Mouse (Mus musculus) liver, embryonic 15.5 days (tissue): ENCODE data around the gene Smad6. TPM values are rescaled to one million over a fixed set of nuclear protein-coding genes. Genes with fewer than 3 reads are reported as not detected.
A peak's percentile ranks its signal among the peaks of the same experiment; 100 is the strongest.

ENCODE experiments used
- ATAC-seq: fragments of 200-750 bp; cut with Nextera tagmentation; 2 replicates; pipeline ENCODE4 v1.8.0; 2017; ENCODE audit warnings: moderate number of reproducible peaks, mild to moderate bottlenecking, moderate library complexity; ENCODE audit not compliant: insufficient read depth
- H3K27ac ChIP-seq: fragments of 300-500 bp; sonication (generic); replicated peaks from 2 replicates; pipeline ENCODE4 v1.5.1; 2015; ENCODE audit warnings: mild to moderate bottlenecking, inconsistent platforms
- H3K27me3 ChIP-seq: fragments of 300-500 bp; sonication (generic); 2 replicates; pipeline ENCODE4 v1.6.1; 2015; ENCODE audit warnings: mild to moderate bottlenecking, inconsistent platforms
- H3K36me3 ChIP-seq: fragments of 300-500 bp; sonication (generic); replicated peaks from 2 replicates; pipeline ENCODE4 v1.6.1; 2015; ENCODE audit warnings: moderate library complexity, mild to moderate bottlenecking, inconsistent platforms
- H3K4me1 ChIP-seq: fragments of 300-500 bp; sonication (generic); replicated peaks from 2 replicates; pipeline ENCODE4 v1.6.1; 2015; ENCODE audit warnings: inconsistent platforms
- H3K4me2 ChIP-seq: fragments of 300-500 bp; sonication (generic); 2 replicates; pipeline ENCODE4 v1.6.1; 2015; ENCODE audit warnings: moderate library complexity, mild to moderate bottlenecking, inconsistent platforms
- H3K4me3 ChIP-seq: fragments of 300-500 bp; sonication (generic); replicated peaks from 2 replicates; pipeline ENCODE4 v1.5.1; 2015; ENCODE audit warnings: mild to moderate bottlenecking, inconsistent platforms
- H3K9ac ChIP-seq: fragments of 300-500 bp; sonication (generic); 2 replicates; pipeline ENCODE4 v1.6.1; 2015; ENCODE audit warnings: moderate library complexity, mild to moderate bottlenecking, inconsistent platforms
- H3K9me3 ChIP-seq: fragments of 300-500 bp; sonication (generic); replicated peaks from 2 replicates; pipeline ENCODE4 v1.6.1; 2016; ENCODE audit warnings: inconsistent platforms
- WGBS: fragments of 180-500 bp; shearing (Covaris S2); methylation state at CpG from one replicate; pipeline ENCODE4 v1.1.7; 2015; ENCODE audit warnings: mixed read lengths; ENCODE audit not compliant: insufficient replicate concordance; 5-methylcytosine and 5-hydroxymethylcytosine counted together
- polyA plus RNA-seq: library from polyadenylated mRNA; unstranded; fragments of >200 nt; fragmentation: Nextera tagmentation; extraction: Ambion mirVana; gene quantifications from 2 replicates; pipeline ENCODE4 v1.2.1, GENCODE M21; 2015

Smad6 gene
- polyA plus RNA-seq, 1 experiment from 2014 or later, result 2.3 TPM

GRCm38 (mm10) chr9:64002981-64003380 is 18.9 kb downstream of the Smad6 start:
- 44% methylated on average over 7 of the region's 7 CpGs for WGBS
- no peak for ATAC-seq
- no peak overlapping the region for H3K27ac ChIP-seq
- H3K4me3 ChIP-seq, result no peak overlapping the region
- H3K36me3 ChIP-seq, result peaks cover 4% of the 10 kb centered on the region; the same call in 1 of the 2 replicates
- peaks cover 18% of the 10 kb centered on the region for H3K4me1 ChIP-seq
- no peak overlapping the region for H3K9ac ChIP-seq
- no peak overlapping the region for H3K4me2 ChIP-seq
- no peaks in the 10 kb centered on the region; the same call in 1 of the 2 replicates for H3K27me3 ChIP-seq
- H3K9me3 ChIP-seq, result no peaks in the 10 kb centered on the region

- no peaks in the 10 kb centered on the region; the same call in 1 of the 2 replicates for H3K36me3 ChIP-seq
- no peaks in the 10 kb centered on the region; the same call in 1 of the 2 replicates for H3K27me3 ChIP-seq
- H3K4me3 ChIP-seq, result no peak overlapping the region
- no peaks in the 10 kb centered on the region for H3K9me3 ChIP-seq
- no peak overlapping the region for H3K4me2 ChIP-seq
- H3K27ac ChIP-seq, result no peak overlapping the region
- H3K9ac ChIP-seq, result no peak overlapping the region
- H3K4me1 ChIP-seq, result peaks cover 16% of the 10 kb centered on the region
- no peak for ATAC-seq
- WGBS, result 80% methylated on average over 7 of the region's 7 CpGs
These were observed 20.8 kb downstream of the Smad6 start for GRCm38 (mm10) chr9:64001081-64001480.

GRCm38 (mm10) chr9:64000085-64000484 is 21.8 kb downstream of the Smad6 start:
- H3K27me3 ChIP-seq, result no peaks in the 10 kb centered on the region
- H3K27ac ChIP-seq, result no peak overlapping the region
- no peak overlapping the region for H3K4me2 ChIP-seq
- no peak for ATAC-seq
- no peak overlapping the region for H3K4me3 ChIP-seq
- no peak overlapping the region for H3K9ac ChIP-seq
- H3K36me3 ChIP-seq, result no peaks in the 10 kb centered on the region
- WGBS, result 75% methylated on average over 5 of the region's 5 CpGs
- peaks cover 16% of the 10 kb centered on the region for H3K4me1 ChIP-seq
- no peaks in the 10 kb centered on the region for H3K9me3 ChIP-seq

GRCm38 (mm10) chr9:63999194-63999593 is 22.7 kb downstream of the Smad6 start:
- Histone ChIP-seq H3K9ac (no peak overlapping the region), H3K4me1 (peaks cover 16% of the 10 kb centered on the region), H3K36me3 (no peaks in the 10 kb centered on the region), H3K4me2 (no peak overlapping the region), H3K4me3 (no peak overlapping the region), H3K27me3 (no peaks in the 10 kb centered on the region), H3K9me3 (no peaks in the 10 kb centered on the region), H3K27ac (no peak overlapping the region)
- 66% methylated on average over 9 of the region's 9 CpGs for WGBS
- no peak for ATAC-seq

- H3K27ac ChIP-seq, result no peak overlapping the region
- ATAC-seq, result no peak
- H3K4me1 ChIP-seq, result peaks cover 10% of the 10 kb centered on the region
- H3K9me3 ChIP-seq, result no peaks in the 10 kb centered on the region
- WGBS, result 78% methylated on average over 14 of the region's 14 CpGs
- no peak overlapping the region for H3K4me2 ChIP-seq
- H3K9ac ChIP-seq, result no peak overlapping the region
- H3K4me3 ChIP-seq, result no peak overlapping the region
- no peaks in the 10 kb centered on the region for H3K27me3 ChIP-seq
- H3K36me3 ChIP-seq, result no peaks in the 10 kb centered on the region
These were observed 23.8 kb downstream of the Smad6 start for GRCm38 (mm10) chr9:63998026-63998425.

- no peak for ATAC-seq
- Histone ChIP-seq H3K9me3 (no peaks in the 10 kb centered on the region), H3K4me3 (no peak overlapping the region), H3K27ac (no peak overlapping the region), H3K36me3 (no peaks in the 10 kb centered on the region), H3K4me1 (peaks cover 8% of the 10 kb centered on the region; the same call in 1 of the 2 replicates), H3K9ac (no peak overlapping the region), H3K4me2 (no peak overlapping the region), H3K27me3 (no peaks in the 10 kb centered on the region)
- 63% methylated on average over 4 of the region's 4 CpGs for WGBS
These were observed 24.4 kb downstream of the Smad6 start for GRCm38 (mm10) chr9:63997439-63997838.

GRCm38 (mm10) chr9:63993256-63993655 is 28.6 kb downstream of the Smad6 start:
- Histone ChIP-seq H3K4me2 (no peak overlapping the region), H3K4me3 (no peak overlapping the region), H3K4me1 (peaks cover 31% of the 10 kb centered on the region), H3K9ac (no peak overlapping the region), H3K36me3 (no peaks in the 10 kb centered on the region), H3K9me3 (no peaks in the 10 kb centered on the region), H3K27ac (no peak overlapping the region), H3K27me3 (no peaks in the 10 kb centered on the region)
- WGBS, result 68% methylated on average over 5 of the region's 5 CpGs
- no peak for ATAC-seq

- no peaks in the 10 kb centered on the region for H3K9me3 ChIP-seq
- no peak overlapping the region for H3K4me2 ChIP-seq
- ATAC-seq, result no peak
- no peaks in the 10 kb centered on the region for H3K36me3 ChIP-seq
- peaks cover 34% of the 10 kb centered on the region for H3K4me1 ChIP-seq
- H3K9ac ChIP-seq, result no peak overlapping the region
- H3K27ac ChIP-seq, result no peak overlapping the region; the same call in 1 of the 2 replicates
- no peak overlapping the region for H3K4me3 ChIP-seq
- WGBS, result 63% methylated on average over 4 of the region's 4 CpGs
- H3K27me3 ChIP-seq, result no peaks in the 10 kb centered on the region
These were observed 29.1 kb downstream of the Smad6 start for GRCm38 (mm10) chr9:63992761-63993160.

- Histone ChIP-seq H3K36me3 (no peaks in the 10 kb centered on the region), H3K27me3 (no peaks in the 10 kb centered on the region), H3K4me1 (peaks cover 34% of the 10 kb centered on the region), H3K4me2 (no peak overlapping the region), H3K9me3 (no peaks in the 10 kb centered on the region), H3K9ac (no peak overlapping the region), H3K27ac (no peak overlapping the region), H3K4me3 (no peak overlapping the region)
- WGBS, result 62% methylated on average over 4 of the region's 4 CpGs
- ATAC-seq, result no peak
These were observed 30.7 kb downstream of the Smad6 start for GRCm38 (mm10) chr9:63991193-63991592.

- H3K27ac ChIP-seq, result no peak overlapping the region
These were observed 32.2 kb downstream of the Smad6 start for GRCm38 (mm10) chr9:63989641-63990040.

GRCm38 (mm10) chr9:63989214-63989613 is 32.6 kb downstream of the Smad6 start:
- WGBS, result 46% methylated on average over 12 of the region's 12 CpGs
- no peak overlapping the region for H3K4me2 ChIP-seq
- H3K36me3 ChIP-seq, result no peaks in the 10 kb centered on the region
- no peak overlapping the region for H3K9ac ChIP-seq
- no peak overlapping the region for H3K4me3 ChIP-seq
- ATAC-seq, result no peak
- H3K27me3 ChIP-seq, result no peaks in the 10 kb centered on the region
- no peak overlapping the region for H3K27ac ChIP-seq
- no peaks in the 10 kb centered on the region for H3K9me3 ChIP-seq
- peaks cover 51% of the 10 kb centered on the region for H3K4me1 ChIP-seq

More at GRCm38 (mm10) chr9:63989641-63990040, 32.2 kb downstream of the Smad6 start:
- Histone ChIP-seq H3K36me3 (no peaks in the 10 kb centered on the region), H3K4me1 (peaks cover 46% of the 10 kb centered on the region), H3K9ac (no peak overlapping the region), H3K27me3 (no peaks in the 10 kb centered on the region), H3K4me3 (no peak overlapping the region), H3K4me2 (no peak overlapping the region), H3K9me3 (no peaks in the 10 kb centered on the region)
- ATAC-seq, result no peak
- WGBS, result 26% methylated on average over 8 of the region's 8 CpGs

- 61% methylated on average over 6 of the region's 6 CpGs for WGBS
- peaks cover 65% of the 10 kb centered on the region for H3K4me1 ChIP-seq
- no peaks in the 10 kb centered on the region for H3K36me3 ChIP-seq
- H3K27me3 ChIP-seq, result no peaks in the 10 kb centered on the region
- H3K4me3 ChIP-seq, result no peak overlapping the region
- no peaks in the 10 kb centered on the region for H3K9me3 ChIP-seq
- no peak overlapping the region for H3K9ac ChIP-seq
- H3K27ac ChIP-seq, result peak overlapping the region; percentile 39; the same call in 1 of the 2 replicates
- no peak overlapping the region for H3K4me2 ChIP-seq
- ATAC-seq, result no peak
These were observed 36.7 kb downstream of the Smad6 start for GRCm38 (mm10) chr9:63985125-63985524.
